Mouse (Mus musculus) left cerebral cortex, adult 9 months (tissue): ENCODE measurements around the gene Pbx3.
A peak's percentile ranks its signal among the peaks of the same experiment; 100 is the strongest.

Experiments used
- DNase-seq, 2 experiments: peaks; one replicate each; pipeline ENCODE4 v3.0.0; 2022; ENCODE audit warnings: low spot score in 2 of 2

Gene Pbx3

DNA sequence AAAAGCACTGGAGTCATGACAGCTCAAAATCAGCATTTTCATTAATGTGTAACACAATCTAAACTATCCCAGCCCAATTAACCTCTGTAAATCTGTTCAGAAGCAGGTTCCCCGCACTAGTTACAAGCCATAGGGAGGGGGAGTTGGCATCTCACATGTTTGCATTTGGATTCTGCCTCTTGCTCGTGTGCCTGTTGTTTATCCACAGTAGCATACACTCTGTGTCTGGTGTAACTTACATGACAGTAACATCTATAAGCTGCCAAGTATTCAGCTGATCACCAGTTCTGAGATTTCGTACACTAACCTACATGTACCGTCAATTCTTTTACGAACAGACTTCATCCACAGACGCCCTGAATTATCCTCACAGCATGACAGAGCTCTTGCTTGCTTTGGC lies 147.5 kb downstream of the Pbx3 start:
- DNase-seq = no peak

DNA sequence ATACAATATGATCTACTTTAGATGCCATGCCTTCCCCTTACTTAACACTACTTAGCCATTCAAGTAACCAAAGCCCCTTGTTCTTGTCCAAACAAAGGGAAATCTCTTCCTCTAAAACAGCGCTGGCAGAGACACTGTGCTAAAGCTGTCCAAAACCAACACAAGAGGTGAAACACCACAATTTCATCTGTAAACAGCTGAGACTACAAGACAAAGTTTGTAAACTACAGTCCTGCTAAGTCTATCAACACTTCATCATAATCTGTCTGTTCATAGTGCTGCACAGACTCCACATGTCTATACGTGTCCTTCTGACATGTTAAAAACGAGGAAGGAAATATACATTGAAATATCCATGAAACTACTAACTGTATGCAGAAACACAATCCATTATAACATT lies 151.5 kb downstream of the Pbx3 start:
- DNase-seq = no peak

GRCm38 (mm10) chr2:34219150-34219549 lies 153.8 kb downstream of the Pbx3 start:
- DNase-seq = no peak

GRCm38 (mm10) chr2:34217596-34217995 lies 155.3 kb downstream of the Pbx3 start:
- no peak for DNase-seq

DNA sequence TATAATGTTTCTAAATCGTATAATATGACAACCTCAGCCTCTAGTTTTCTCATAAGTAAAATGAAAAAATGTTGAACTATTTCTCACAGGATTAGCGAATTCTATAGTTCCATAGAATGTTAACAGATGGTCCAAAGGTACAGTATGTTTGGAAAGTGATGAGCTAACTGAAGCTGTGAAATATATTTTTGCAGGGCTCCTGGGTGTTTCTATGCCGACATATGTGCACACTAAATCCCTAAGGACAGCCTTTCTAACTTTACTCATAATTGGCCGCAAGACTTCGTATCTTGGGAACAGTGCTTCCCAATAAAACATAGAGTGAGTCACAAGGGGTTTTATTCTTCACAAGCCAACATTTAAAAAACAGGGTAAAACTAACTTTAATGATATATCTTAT lies 157.4 kb downstream of the Pbx3 start:
- peak; percentile 29 to 40 for DNase-seq

GRCm38 (mm10) chr2:34212418-34212817 lies 160.5 kb downstream of the Pbx3 start:
- DNase-seq = peak; percentile 40 to 59

DNA sequence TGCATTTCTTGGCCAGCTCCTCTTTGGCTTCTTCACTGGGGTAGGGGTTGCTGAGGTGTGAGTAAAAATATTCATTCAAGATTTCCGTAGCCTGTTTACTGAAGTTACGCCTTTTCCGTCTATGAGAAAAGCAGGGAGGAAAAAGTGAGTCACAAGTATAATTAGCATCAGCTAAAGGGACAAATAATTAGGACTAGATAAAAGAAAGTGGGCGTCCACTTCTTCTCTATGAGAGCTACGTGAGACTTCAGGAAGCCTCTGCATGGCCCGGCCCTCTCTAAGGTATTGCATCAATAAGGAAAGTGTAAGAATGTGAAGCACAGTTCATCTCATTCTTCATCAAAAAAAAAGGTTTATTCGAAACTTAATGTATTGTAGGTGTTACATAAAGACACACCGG lies 168.1 kb downstream of the Pbx3 start:
- DNase-seq = no peak

DNA sequence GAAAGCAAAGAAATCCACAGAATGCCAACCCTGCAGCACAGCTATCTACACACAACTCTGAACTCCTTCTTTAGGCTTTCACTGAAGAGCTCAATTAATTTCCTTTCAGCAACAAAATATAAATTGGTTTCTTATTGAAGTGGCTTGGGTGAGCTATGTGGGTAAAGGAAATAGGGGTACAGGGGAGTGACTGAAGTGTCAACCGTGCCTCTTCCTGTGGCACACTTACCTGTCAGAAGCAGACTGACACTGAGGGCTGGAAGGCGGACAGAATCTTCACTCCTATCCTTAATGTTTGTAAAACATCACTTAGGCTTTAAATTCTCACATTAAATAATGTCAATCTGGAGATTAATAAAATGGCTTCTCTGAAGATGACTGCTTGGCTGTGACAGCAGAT lies 168.6 kb downstream of the Pbx3 start:
- no peak for DNase-seq

DNA sequence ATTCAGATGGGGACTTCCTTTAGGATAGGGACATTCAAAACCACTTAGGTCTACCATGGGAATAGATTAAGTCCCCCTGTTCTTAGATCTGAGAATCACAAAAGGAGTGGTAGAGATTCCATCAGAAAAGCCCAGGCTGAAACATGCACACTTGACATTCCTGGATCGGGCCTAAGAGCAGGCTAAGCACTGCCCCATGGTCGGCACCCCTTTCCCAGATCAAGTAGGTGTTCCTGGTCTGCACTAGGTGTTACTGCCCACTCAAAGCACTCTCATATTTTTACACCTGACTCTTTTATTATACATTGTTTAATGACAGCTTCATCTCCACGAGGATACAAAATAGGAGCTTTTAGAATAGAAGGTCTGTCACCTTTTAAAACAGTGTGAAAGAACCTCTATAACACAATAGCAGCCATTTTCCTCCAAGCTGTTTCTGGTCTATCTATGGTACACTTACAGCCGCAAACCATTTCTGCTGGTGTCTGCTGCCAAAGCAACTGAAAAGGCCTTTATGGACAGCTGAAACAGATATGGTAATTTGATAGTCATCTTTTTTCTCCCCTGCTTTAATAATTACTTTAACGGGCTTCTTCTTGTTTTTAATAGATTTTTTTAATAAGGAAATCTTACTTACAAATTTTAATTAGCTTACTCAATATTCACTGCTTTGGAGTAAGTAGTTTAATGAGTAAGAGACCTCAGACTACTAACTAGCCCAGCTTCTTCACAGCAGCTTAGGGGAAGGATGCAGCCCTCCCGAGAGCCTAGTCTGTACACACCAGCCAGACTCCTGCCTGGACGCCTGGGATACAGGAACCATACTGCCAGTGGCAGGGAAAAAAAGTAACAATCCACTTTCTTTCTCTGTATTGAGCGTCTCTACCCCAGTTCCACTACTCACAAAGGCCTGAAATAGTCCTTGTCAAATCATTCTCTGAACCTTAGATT lies 178.8 kb downstream of the Pbx3 start:
- DNase-seq = no peak

DNA sequence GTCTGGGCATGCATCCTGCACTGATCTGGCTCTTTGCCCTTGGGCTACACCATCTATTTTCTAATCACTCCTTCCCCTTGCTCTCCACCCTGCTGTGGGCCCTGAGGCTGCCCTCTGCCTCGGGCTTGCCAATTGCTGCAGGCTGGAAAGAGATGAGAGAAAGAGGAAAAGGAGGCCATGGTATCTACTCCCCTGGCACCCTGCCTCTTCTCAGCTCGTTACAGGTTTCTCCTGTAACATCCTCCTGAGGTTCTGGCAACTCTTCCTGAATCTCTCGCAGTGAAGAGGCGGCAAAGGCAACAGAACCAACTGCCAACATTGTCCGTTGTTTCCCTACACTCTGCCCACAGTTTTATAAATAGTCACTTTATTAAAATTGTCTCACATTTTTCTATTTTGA lies 179.7 kb downstream of the Pbx3 start:
- DNase-seq = peak in 1 of 2 experiments; percentile 35

DNA sequence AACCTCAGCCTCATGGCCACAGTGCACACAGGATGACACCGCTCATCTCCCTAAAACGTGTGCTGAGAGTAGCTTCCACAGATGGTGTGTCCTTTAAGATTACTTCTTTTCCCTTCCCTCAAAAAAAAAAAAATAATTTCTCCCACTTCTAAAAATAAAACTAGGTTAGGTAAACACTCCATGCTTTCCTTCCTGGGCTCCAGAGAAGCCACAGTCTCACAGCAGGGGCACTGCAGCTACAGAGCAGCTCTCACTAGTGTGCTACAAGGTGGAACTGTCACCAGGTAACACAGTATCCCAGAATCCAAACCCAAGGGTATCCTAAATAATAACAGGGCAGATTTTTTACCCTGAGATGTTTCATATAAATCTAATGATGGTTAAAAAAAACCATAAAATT lies 185.6 kb downstream of the Pbx3 start:
- DNase-seq = no peak

DNA sequence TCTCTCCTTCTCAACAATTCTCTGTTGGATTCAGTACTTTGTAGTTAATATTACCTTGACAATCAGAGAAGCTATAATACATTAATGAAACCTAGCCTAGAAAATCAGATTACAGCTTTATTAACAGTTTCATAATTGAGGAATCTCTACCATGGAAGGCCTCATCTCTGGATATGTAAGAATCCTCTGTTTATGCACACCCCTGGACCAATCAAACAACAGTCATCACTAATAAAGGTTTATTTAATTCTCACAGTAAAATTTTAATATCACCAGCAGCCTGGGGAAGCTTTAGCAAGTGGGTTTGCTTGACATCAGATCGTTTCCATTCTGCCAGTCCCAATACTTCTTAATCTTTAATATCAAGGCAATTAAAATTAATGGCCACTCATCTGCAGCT lies 191.3 kb downstream of the Pbx3 start:
- no peak for DNase-seq

- DNase-seq = no peak
Observed at GRCm38 (mm10) chr2:34179299-34179698, 193.6 kb downstream of the Pbx3 start.

GRCm38 (mm10) chr2:34178653-34179052 lies 194.3 kb downstream of the Pbx3 start:
- no peak for DNase-seq

DNA sequence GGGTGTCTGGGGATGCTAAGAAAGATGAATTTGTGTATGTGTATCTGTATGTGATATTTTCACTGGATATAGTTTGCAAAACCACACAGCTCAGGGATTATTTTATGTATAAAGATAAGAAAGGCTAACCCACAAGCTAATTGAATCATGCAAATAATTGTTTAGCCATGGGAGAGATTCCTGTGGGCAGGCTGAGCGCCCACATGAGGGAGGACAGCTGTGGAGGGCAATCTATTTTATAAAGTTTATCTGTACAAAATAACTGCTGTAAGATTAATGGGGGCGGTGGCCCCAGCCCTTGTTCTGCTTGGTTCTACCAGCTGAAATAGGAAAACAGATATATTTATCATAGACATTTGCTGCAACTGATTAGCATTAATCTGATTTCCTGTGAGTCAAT lies 202.5 kb downstream of the Pbx3 start:
- no peak for DNase-seq

- DNase-seq = no peak
Observed at GRCm38 (mm10) chr2:34169626-34170025, 203.3 kb downstream of the Pbx3 start.

DNA sequence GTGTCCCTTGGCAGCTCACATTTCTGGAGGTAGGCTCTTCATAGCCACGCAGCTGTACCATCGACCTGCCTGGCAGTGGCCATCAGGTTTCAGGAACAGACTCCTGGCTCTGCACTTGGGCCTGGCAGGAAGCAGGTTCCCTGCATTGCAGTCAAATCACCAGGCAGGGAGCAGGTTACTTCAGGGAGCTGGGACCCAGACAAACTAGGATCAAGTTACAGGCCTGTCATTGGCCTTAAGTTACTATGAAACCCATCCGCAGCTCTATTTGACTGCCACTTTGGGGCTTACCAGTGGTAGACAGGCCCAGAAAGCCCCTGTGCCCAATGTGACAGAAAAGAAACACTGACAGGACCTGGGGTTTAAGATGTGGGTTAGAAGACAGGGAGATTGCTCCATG lies 204.8 kb downstream of the Pbx3 start:
- no peak for DNase-seq

DNA sequence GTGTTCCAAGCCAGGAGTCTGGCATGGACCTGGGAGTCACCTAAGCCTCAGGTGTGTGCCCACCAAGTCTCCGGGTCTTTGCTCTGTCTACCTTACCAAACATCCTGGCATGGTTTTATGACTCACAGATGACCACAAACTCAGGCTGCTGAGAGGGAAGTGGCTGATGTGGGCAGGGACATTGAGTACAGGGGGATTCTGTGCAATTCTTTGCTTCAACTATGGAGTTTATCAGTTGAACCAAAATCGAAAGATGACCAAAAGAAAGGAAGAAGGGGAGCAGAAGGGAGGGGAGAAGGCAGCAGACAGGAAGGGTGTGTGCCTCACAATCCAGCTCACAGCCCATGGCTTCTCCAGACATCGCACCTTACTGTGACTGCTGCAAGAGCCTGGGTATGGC lies 210.5 kb downstream of the Pbx3 start:
- no peak for DNase-seq

DNA sequence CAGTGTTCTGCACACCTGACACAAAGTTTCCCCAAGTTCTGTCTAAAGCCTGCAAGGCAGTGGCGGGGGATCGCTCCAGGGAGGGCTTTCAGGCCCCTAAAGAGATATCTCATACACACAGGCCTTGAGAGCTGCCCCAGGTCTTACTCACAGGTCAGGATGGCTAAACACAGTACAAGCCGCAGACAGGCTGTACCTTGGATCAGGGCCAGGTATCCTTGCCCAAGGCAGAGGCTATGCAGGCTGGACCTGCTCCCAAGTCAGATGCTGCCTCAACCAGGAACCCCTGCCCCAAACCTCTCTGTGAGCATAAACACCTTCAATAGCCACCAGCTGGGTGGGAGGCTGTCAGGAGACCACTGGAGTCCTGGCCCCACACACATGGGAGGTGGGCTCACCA lies 215.2 kb downstream of the Pbx3 start:
- DNase-seq = no peak

GRCm38 (mm10) chr2:34154833-34155232 lies 218.1 kb downstream of the Pbx3 start:
- DNase-seq = no peak

DNA sequence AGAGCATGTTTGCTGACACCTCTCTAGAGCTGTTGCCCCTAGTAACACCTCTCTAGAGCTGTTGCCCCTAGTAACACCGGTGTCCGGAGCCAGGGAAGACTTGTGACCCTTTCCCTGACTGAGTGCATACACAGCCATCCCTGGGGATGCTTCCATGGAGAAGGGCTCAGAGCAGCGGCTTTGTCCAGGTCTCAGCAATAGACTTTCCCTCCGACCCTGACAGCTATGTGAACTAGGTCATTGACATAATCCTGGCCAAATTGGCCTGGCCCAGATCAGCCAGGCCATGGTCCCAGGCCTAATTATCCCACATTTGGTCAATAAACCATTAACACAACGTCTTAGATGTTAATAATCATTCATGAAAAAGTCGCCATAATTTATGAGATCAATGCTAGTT lies 219.6 kb downstream of the Pbx3 start:
- no peak for DNase-seq

- no peak for DNase-seq
Observed at GRCm38 (mm10) chr2:34150560-34150959, 222.4 kb downstream of the Pbx3 start.

GRCm38 (mm10) chr2:34148214-34148613 lies 224.7 kb downstream of the Pbx3 start:
- DNase-seq = no peak

GRCm38 (mm10) chr2:34147476-34147875 lies 225.5 kb downstream of the Pbx3 start:
- DNase-seq = no peak
